Mouse (Mus musculus) lung, adult 10 weeks (tissue): ENCODE measurements around the gene Gsdma3. TPM values are rescaled to one million over a fixed set of nuclear protein-coding genes. Genes with fewer than 3 reads are reported as not detected.

Source experiments
- polyA plus RNA-seq: library from polyadenylated mRNA; stranded (reverse); fragments of 350-450 nt; fragmentation: Illumina TruSeq; extraction: RNeasy Lipid Tissue Mini Kit (QIAGEN cat#74804); gene quantifications from one replicate; pipeline ENCODE4 v1.2.3, GENCODE M21; 2014; ENCODE audit warnings: low read depth, low replicate concordance; ENCODE audit not compliant: insufficient read depth

Gsdma3 gene
- polyA plus RNA-seq: not detected

DNA sequence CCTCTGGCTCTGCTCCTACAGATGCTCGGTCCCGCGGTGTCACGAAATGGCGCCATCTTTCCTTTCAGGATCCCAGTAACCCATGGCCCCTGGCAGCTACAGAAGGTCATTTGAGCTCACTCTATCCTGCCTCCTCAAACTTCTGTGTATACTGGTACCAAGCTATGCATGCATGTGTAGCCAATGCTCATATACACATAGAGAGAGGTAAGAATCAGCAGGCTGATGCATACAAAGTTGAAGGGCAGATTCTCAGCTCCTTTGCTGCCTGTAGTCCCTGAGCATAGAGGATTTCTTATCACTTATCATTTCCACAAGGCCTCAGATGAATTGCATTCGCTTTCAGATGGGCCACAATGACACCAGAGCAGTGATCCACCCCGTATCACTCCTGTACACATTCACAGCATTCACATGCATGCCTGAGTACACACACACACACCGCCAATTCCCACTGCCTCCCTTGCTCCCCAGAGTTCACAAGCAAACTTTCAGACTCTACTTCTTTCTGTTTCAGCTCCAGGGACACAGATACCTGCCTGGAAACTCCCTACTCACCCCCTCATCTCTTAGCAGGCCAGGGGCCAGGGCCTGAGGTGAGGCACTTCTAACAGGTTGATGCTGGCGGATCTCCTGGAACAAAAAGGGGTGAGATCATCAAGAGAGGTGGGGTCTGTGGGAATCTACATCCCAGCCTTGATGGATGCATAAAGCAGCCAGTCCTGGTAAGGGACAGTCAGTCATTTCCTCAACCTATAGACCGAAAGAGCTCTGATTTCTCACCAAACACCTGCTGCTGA is at the start of gene Gsdma3, which contains the start of gene Gm12355:
Gene Gsdma3, plus strand, starts transcription at position 750 of the 800 bp plus-strand sequence.
Gene Gm12355, minus strand, starts transcription at position 51 of the 800 bp plus-strand sequence.

DNA sequence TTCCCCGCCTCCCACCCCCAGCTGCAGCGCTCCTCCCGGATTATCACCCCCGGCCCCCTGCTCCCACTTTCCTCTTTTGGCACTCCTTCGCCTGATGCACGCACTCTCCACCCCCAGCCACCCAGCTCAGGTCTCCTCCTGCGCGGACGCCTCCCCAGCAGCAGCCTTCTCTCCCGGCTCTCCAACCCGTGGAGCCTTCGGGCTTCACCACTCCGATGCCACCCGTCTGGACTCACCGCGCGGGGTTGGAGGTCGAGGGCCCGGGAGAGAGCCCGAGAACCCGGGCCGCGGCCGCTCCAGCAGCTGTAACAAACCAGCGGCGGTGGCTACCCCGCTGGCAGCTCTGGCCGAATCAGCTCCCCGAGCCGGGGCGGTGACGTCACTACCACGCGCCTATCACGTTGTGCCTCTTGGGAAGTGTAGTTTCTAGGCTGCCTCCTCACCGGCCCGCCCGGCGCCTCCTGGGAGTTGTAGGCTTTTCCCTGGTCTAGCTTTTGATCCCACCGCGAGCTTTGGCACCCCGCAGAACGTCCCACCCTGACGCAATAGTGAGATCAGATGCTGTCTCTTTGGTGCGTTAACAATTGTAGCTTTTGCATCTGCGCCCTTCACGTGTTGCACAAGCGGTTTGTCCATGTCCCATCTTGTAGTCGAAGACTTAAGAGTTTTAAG is 39.1 kb upstream of the Gsdma3 start, which contains the start of gene Ormdl3:
Gene Ormdl3, minus strand, starts transcription at position 477 of the 672 bp plus-strand sequence.

DNA sequence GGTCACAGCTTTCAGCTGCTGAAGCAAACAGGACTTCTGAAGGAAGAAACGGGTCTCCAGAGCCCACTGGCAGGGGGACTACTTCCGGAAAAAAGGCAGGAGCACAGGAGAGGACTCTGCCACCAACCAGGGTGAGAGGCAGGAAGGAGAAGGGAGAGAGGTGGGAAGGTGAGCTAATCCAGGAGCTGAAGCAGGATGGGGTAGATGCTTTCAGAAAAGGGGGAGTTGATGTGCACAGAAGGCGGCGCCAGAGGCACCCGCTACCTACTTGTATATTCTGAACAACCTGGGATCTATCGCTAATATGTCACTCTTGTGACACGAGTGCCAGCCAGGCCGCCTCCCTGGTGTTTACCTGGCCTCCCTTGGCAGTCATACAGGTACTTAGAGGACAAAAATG is 28.2 kb upstream of the Gsdma3 start, which contains the start of gene Lrrc3c:
Gene Lrrc3c, plus strand, starts transcription at position 301 of the 400 bp plus-strand sequence.

DNA sequence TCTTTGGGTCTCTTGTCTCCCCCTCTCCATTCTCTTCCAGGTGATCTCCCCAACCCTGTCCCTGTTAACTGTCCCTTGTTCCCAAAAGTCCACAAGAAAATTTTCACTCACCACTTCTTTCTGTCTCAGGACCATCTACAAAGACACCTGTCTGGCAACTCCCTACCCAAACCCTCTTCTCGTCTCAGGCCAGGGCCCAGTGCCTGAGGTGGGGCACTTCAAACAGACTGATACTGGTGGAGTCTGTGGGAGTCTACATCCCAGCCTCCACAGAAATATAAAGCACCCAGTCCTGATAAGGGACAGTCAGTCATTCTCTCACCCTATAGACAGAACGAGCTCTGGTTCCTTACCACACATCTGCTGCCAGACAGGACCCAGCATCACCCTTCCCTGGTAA is 20.3 kb downstream of the Gsdma3 start, which contains the start of gene Gsdma2:
Gene Gsdma2, plus strand, starts transcription at position 301 of the 400 bp plus-strand sequence.

DNA sequence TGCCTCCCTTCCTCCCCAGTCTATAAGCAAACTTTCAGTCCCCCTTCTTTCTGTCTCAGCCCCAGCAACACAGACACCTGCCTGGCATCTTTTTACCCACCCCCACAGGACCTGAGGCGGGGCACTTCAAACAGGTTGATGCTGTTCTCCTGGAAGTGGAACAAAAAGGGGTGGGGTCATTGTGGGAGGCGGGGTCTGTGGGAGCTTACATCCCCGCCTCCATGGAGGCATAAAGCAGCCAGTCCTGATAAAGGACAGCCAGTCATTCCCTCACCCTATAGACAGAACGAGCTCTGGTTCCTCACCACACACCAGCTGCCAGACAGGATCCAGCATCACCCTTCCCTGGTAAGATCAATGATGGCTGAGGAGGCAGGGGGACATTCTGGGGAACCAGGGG is 37.9 kb downstream of the Gsdma3 start, which contains the start of gene Gsdma:
Gene Gsdma, plus strand, starts transcription at position 261 of the 400 bp plus-strand sequence.

DNA sequence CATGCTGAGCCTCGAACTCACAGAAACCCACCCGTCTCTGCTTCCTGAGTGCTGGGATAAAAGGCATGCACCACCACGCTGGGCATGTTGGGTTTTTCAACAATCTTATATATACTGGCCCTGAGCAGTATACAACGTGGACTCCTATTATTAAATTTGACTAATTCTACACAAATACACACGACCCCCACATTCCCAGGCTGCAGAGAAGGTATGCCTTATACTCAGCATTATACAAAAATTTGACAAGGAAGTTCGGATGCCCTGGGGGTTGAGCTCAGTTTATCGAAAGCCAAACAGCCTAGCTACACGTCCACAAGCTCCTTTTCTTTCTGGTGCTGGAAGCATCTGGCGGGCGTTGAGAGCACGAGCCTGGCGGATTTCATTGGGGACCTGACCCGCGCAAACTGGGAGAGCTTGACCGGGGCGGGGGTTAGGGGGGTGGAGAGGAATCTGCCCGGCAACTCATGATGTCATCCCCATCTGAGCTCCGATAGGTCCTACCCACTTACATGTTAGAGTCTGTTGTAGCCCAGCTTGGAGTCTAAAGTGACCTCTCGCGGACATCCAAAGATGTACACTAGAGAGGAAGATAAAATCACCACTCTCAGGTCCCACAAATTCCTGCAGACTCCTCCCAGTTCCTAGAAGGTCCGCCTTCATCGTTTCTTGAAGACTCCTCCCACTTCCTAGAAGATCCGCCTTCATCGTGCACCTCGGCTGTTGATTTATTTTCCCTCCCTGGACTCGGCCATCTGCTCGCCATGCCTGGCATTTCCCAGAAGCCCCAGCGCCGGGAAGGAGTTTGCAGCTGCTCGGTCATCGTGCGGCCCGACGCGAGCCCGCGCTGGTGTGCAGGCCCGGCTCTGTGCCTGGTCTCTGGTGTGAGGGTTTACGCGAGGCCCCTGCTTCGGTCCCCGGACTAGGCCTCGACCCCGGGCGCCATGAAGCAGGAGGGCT is 55.9 kb downstream of the Gsdma3 start, which contains the start of gene Psmd3:
Gene Psmd3, plus strand, starts transcription at position 769 of the 960 bp plus-strand sequence.

Other genes starting within 250 kb of the Gsdma3 start
- 57.0 TPM for gene Tcap, start 242.5 kb upstream of the Gsdma3 start, polyA plus RNA-seq
- gene Pnmt, start 239.9 kb upstream of the Gsdma3 start, polyA plus RNA-seq: 1.6 TPM
- gene Pgap3, start 225.9 kb upstream of the Gsdma3 start, polyA plus RNA-seq: 6.1 TPM
- gene Erbb2, start 213.9 kb upstream of the Gsdma3 start, polyA plus RNA-seq: 9.0 TPM
- 123 TPM for gene Mien1, start 187.4 kb upstream of the Gsdma3 start, polyA plus RNA-seq
- 15.9 TPM for gene Grb7, start 180.0 kb upstream of the Gsdma3 start, polyA plus RNA-seq
- gene Ikzf3, start 80.3 kb upstream of the Gsdma3 start, polyA plus RNA-seq: 3.4 TPM
- 0.31 TPM for gene Zpbp2, start 75.3 kb upstream of the Gsdma3 start, polyA plus RNA-seq
- gene Ormdl3, start 39.0 kb upstream of the Gsdma3 start, polyA plus RNA-seq: 36.1 TPM
- gene Lrrc3c, start 28.1 kb upstream of the Gsdma3 start, polyA plus RNA-seq: not detected
- gene Gm12355, start 699 bp upstream of the Gsdma3 start, polyA plus RNA-seq: 0.33 TPM
- not detected for gene Gsdma2, start 20.4 kb downstream of the Gsdma3 start, polyA plus RNA-seq
- gene Gsdma, start 38.0 kb downstream of the Gsdma3 start, polyA plus RNA-seq: not detected
- 58.6 TPM for gene Psmd3, start 56.2 kb downstream of the Gsdma3 start, polyA plus RNA-seq
- gene Csf3, start 74.9 kb downstream of the Gsdma3 start, polyA plus RNA-seq: not detected
- 13.2 TPM for gene Med24, start 103.1 kb downstream of the Gsdma3 start, polyA plus RNA-seq
- gene Thra, start 114.3 kb downstream of the Gsdma3 start, polyA plus RNA-seq: 71.3 TPM
- 15.6 TPM for gene Nr1d1, start 149.0 kb downstream of the Gsdma3 start, polyA plus RNA-seq
- gene Msl1, start 169.2 kb downstream of the Gsdma3 start, polyA plus RNA-seq: 40.5 TPM
- 20.7 TPM for gene Casc3, start 178.5 kb downstream of the Gsdma3 start, polyA plus RNA-seq
- gene Rapgefl1, start 210.4 kb downstream of the Gsdma3 start, polyA plus RNA-seq: 1.1 TPM
- gene Wipf2, start 237.3 kb downstream of the Gsdma3 start, polyA plus RNA-seq: 5.1 TPM